Mouse (Mus musculus) liver, postnatal 0 days (tissue): ENCODE data around the gene Krtap1-5.

Experiments
- CTCF ChIP-seq: sonication (generic); IDR thresholded peaks from 2 replicates; pipeline ENCODE4 v1.5.1; 2016; ENCODE audit warnings: antibody characterized with exemption, low read depth
- EP300 ChIP-seq: IDR thresholded peaks from 2 replicates; pipeline ENCODE4 v1.6.1; 2016; ENCODE audit warnings: antibody characterized with exemption, low read depth, mild to moderate bottlenecking

- TF ChIP-seq CTCF = no peak
- TF ChIP-seq EP300 = no peak
These were observed 22.7 kb downstream of the Krtap1-5 start for GRCm38 (mm10) chr11:99557976-99558745.
